Mouse (Mus musculus) cerebellum, adult 2 months (tissue): ENCODE data around the gene 4930550C14Rik.

ENCODE experiments used
- CTCF ChIP-seq: fragments of 200-500 bp; IDR thresholded peaks from 2 replicates; pipeline ENCODE4 v1.5.1; 2011; ENCODE audit warnings: low read depth, mild to moderate bottlenecking, control low read depth, low read length, moderate library complexity, borderline replicate concordance; ENCODE audit not compliant: insufficient read depth
- POLR2A ChIP-seq: fragments of 200-500 bp; IDR thresholded peaks from 2 replicates; pipeline ENCODE4 v1.6.1; 2011; ENCODE audit warnings: low read length, control low read depth, borderline replicate concordance; ENCODE audit not compliant: insufficient read depth

DNA sequence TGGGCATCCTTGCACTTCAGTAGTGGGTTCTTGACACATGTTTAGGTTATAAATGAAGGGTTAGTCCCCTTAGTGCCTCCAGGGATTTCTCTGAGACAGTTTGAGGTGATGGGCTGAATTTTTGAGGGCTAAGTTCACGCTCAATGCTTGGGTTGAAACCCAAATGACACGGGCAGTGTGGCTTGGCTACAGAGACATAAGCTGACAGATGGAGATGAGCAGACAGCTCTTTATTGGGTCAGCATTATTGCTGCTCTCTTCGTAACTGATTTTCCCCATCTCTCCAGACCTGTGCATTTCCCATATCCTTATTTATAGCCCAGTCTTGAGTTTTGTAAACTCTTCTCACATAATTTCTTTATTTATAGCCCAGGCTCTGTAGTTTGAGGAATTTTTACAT is 24.0 kb upstream of the 4930550C14Rik start:
- TF ChIP-seq POLR2A (no peak), CTCF (no peak)
